Mouse (Mus musculus): Measurements from ENCODE around the gene Igsf6. TPM values are rescaled to one million over a fixed set of nuclear protein-coding genes. Genes with fewer than 3 reads are reported as not detected.

Igsf6 gene
- polyA plus RNA-seq, 1 experiment = 0.06 TPM

GRCm38 (mm10) chr7:121059477-121060218, 14.7 kb downstream of the Igsf6 start:
- no peak for TF ChIP-seq CTCF (IDR thresholded peaks at IDR 0.05; ENCODE audit: control insufficient read depth, insufficient read depth, insufficient replicate concordance, low read depth, low read length)
- no peak for TF ChIP-seq POLR2A (IDR thresholded peaks at IDR 0.05; ENCODE audit: control insufficient read depth, low read depth, low read length)
- H3K4me1 ChIP-seq (ENCODE audit: control insufficient read depth, insufficient read depth, low read length) = no peaks in the 10 kb centered on the region
- no peaks in the 10 kb centered on the region; the same call in 1 of the 2 replicates for H3K36me3 ChIP-seq (ENCODE audit: control insufficient read depth, insufficient read depth, low read length)
- H3K4me3 ChIP-seq (ENCODE audit: control insufficient read depth, low read depth, low read length) = no peak overlapping the region
- H3K27ac ChIP-seq (ENCODE audit: control insufficient read depth, insufficient read depth, low read depth, low read length) = no peak overlapping the region
- H3K27me3 ChIP-seq (ENCODE audit: control insufficient read depth, insufficient read depth, low read length) = no peaks in the 10 kb centered on the region

GRCm38 (mm10) chr7:121053071-121053470, 21.3 kb downstream of the Igsf6 start:
- no peak overlapping the region for H3K4me3 ChIP-seq (ENCODE audit: control insufficient read depth, low read depth, low read length)
- TF ChIP-seq CTCF (IDR thresholded peaks at IDR 0.05; ENCODE audit: control insufficient read depth, insufficient read depth, insufficient replicate concordance, low read depth, low read length) (no peak), POLR2A (IDR thresholded peaks at IDR 0.05; ENCODE audit: control insufficient read depth, low read depth, low read length) (no peak)
- no peaks in the 10 kb centered on the region for H3K4me1 ChIP-seq (ENCODE audit: control insufficient read depth, insufficient read depth, low read length)
- no peak overlapping the region for H3K27ac ChIP-seq (ENCODE audit: control insufficient read depth, insufficient read depth, low read depth, low read length)
- peaks cover 2% of the 10 kb centered on the region for H3K36me3 ChIP-seq (ENCODE audit: control insufficient read depth, insufficient read depth, low read length)
- no peaks in the 10 kb centered on the region for H3K27me3 ChIP-seq (ENCODE audit: control insufficient read depth, insufficient read depth, low read length)

GRCm38 (mm10) chr7:121047624-121048023, 26.7 kb downstream of the Igsf6 start:
- Histone ChIP-seq H3K27ac (ENCODE audit: control insufficient read depth, insufficient read depth, low read depth, low read length) (no peak overlapping the region), H3K36me3 (ENCODE audit: control insufficient read depth, insufficient read depth, low read length) (peaks cover 2% of the 10 kb centered on the region), H3K4me1 (ENCODE audit: control insufficient read depth, insufficient read depth, low read length) (no peaks in the 10 kb centered on the region), H3K27me3 (ENCODE audit: control insufficient read depth, insufficient read depth, low read length) (no peaks in the 10 kb centered on the region), H3K4me3 (ENCODE audit: control insufficient read depth, low read depth, low read length) (no peak overlapping the region)
- TF ChIP-seq CTCF (IDR thresholded peaks at IDR 0.05; ENCODE audit: control insufficient read depth, insufficient read depth, insufficient replicate concordance, low read depth, low read length) (no peak), POLR2A (IDR thresholded peaks at IDR 0.05; ENCODE audit: control insufficient read depth, low read depth, low read length) (no peak)

GRCm38 (mm10) chr7:121045671-121046453, 28.5 kb downstream of the Igsf6 start:
- no peak overlapping the region for H3K27ac ChIP-seq (ENCODE audit: control insufficient read depth, insufficient read depth, low read depth, low read length)
- TF ChIP-seq POLR2A (IDR thresholded peaks at IDR 0.05; ENCODE audit: control insufficient read depth, low read depth, low read length) (no peak), CTCF (IDR thresholded peaks at IDR 0.05; ENCODE audit: control insufficient read depth, insufficient read depth, insufficient replicate concordance, low read depth, low read length) (no peak)
- H3K27me3 ChIP-seq (ENCODE audit: control insufficient read depth, insufficient read depth, low read length) = no peaks in the 10 kb centered on the region
- H3K36me3 ChIP-seq (ENCODE audit: control insufficient read depth, insufficient read depth, low read length) = peaks cover 2% of the 10 kb centered on the region
- H3K4me1 ChIP-seq (ENCODE audit: control insufficient read depth, insufficient read depth, low read length) = no peaks in the 10 kb centered on the region
- no peak overlapping the region for H3K4me3 ChIP-seq (ENCODE audit: control insufficient read depth, low read depth, low read length)

- no peaks in the 10 kb centered on the region for H3K36me3 ChIP-seq (ENCODE audit: control insufficient read depth, insufficient read depth, low read length)
- H3K4me3 ChIP-seq (ENCODE audit: control insufficient read depth, low read depth, low read length) = no peak overlapping the region
- TF ChIP-seq POLR2A (IDR thresholded peaks at IDR 0.05; ENCODE audit: control insufficient read depth, low read depth, low read length) (no peak), CTCF (IDR thresholded peaks at IDR 0.05; ENCODE audit: control insufficient read depth, insufficient read depth, insufficient replicate concordance, low read depth, low read length) (no peak)
- H3K27me3 ChIP-seq (ENCODE audit: control insufficient read depth, insufficient read depth, low read length) = no peaks in the 10 kb centered on the region
- H3K27ac ChIP-seq (ENCODE audit: control insufficient read depth, insufficient read depth, low read depth, low read length) = no peak overlapping the region
- H3K4me1 ChIP-seq (ENCODE audit: control insufficient read depth, insufficient read depth, low read length) = no peaks in the 10 kb centered on the region
Observed at GRCm38 (mm10) chr7:121044251-121044650, 30.1 kb downstream of the Igsf6 start.

GRCm38 (mm10) chr7:121043510-121043909, 30.9 kb downstream of the Igsf6 start:
- TF ChIP-seq POLR2A (IDR thresholded peaks at IDR 0.05; ENCODE audit: control insufficient read depth, low read depth, low read length) (no peak), CTCF (IDR thresholded peaks at IDR 0.05; ENCODE audit: control insufficient read depth, insufficient read depth, insufficient replicate concordance, low read depth, low read length) (no peak)

GRCm38 (mm10) chr7:121043004-121043403, 31.4 kb downstream of the Igsf6 start:
- Histone ChIP-seq H3K36me3 (ENCODE audit: control insufficient read depth, insufficient read depth, low read length) (no peaks in the 10 kb centered on the region), H3K4me1 (ENCODE audit: control insufficient read depth, insufficient read depth, low read length) (no peaks in the 10 kb centered on the region), H3K27me3 (ENCODE audit: control insufficient read depth, insufficient read depth, low read length) (no peaks in the 10 kb centered on the region), H3K4me3 (ENCODE audit: control insufficient read depth, low read depth, low read length) (no peak overlapping the region), H3K27ac (ENCODE audit: control insufficient read depth, insufficient read depth, low read depth, low read length) (no peak overlapping the region)
- TF ChIP-seq CTCF (IDR thresholded peaks at IDR 0.05; ENCODE audit: control insufficient read depth, insufficient read depth, insufficient replicate concordance, low read depth, low read length) (no peak), POLR2A (IDR thresholded peaks at IDR 0.05; ENCODE audit: control insufficient read depth, low read depth, low read length) (no peak)

More at GRCm38 (mm10) chr7:121043510-121043909, 30.9 kb downstream of the Igsf6 start:
- H3K4me1 ChIP-seq (ENCODE audit: control insufficient read depth, insufficient read depth, low read length) = no peaks in the 10 kb centered on the region
- no peak overlapping the region for H3K27ac ChIP-seq (ENCODE audit: control insufficient read depth, insufficient read depth, low read depth, low read length)
- no peak overlapping the region for H3K4me3 ChIP-seq (ENCODE audit: control insufficient read depth, low read depth, low read length)
- no peaks in the 10 kb centered on the region for H3K27me3 ChIP-seq (ENCODE audit: control insufficient read depth, insufficient read depth, low read length)
- H3K36me3 ChIP-seq (ENCODE audit: control insufficient read depth, insufficient read depth, low read length) = no peaks in the 10 kb centered on the region

Measured in testis, adult 2 months (tissue).